Mouse (Mus musculus) left cerebral cortex, adult 6 months (tissue): Measurements from ENCODE around the gene Det1. TPM values are rescaled to one million over a fixed set of nuclear protein-coding genes. Genes with fewer than 3 reads are reported as not detected.

ENCODE experiments used
- long read RNA-seq, 2 experiments: library from polyadenylated mRNA; unstranded; transcript quantifications; one replicate each; pipeline ENCODE4 v2.0.0; 2019 to 2020
- polyA plus RNA-seq: library from polyadenylated mRNA; unstranded; fragments of <200 nt; fragmentation: Nextera tagmentation; gene quantifications from 2 replicates; pipeline ENCODE4 v1.2.3, GENCODE M21; 2021

The Det1 gene
- polyA plus RNA-seq: 1.4 and 2.4 TPM in 2 replicates
- long read RNA-seq, experiment 1, transcript Det1-201 (5 exons, 2,269 nt): major isoform, 9 of 17 reads
- long read RNA-seq, experiment 1, partial matches to known transcripts: 1 of 17 reads
- long read RNA-seq, experiment 1, other reads (novel, unspliced or antisense): 7 of 17 reads
- long read RNA-seq, experiment 2, partial matches to known transcripts: 1 of 3 reads
- long read RNA-seq, experiment 2, other reads (novel, unspliced or antisense): 2 of 3 reads

GRCm38 (mm10) chr7:78846737-78847434 lies at the start of gene Det1:
TSS of gene Det1 (minus strand) at chr7:78847263.

GRCm38 (mm10) chr7:78895653-78896333 lies 48.7 kb upstream of the Det1 start, which contains the start of gene Aen:
TSS of gene Aen (plus strand) at chr7:78895854.

GRCm38 (mm10) chr7:78782639-78783581 lies 64.2 kb downstream of the Det1 start, which contains the start of the genes Mrps11 and Mrpl46:
TSS of gene Mrps11 (plus strand) at chr7:78783119.
TSS of gene Mrpl46 (minus strand) at chr7:78783531.

Other genes with a start within 250 kb of the Det1 start
- 19.3 and 20.3 TPM in 2 replicates for gene Ntrk3, start 109.3 kb downstream of the Det1 start, polyA plus RNA-seq
- 72.4 and 86.8 TPM in 2 replicates for gene Mrps11, start 64.1 kb downstream of the Det1 start, polyA plus RNA-seq
- gene Mrpl46, start 63.7 kb downstream of the Det1 start, polyA plus RNA-seq: 67.5 and 76.7 TPM in 2 replicates
- gene Aen, start 48.6 kb upstream of the Det1 start, polyA plus RNA-seq: 22.5 and 22.8 TPM in 2 replicates
- gene Isg20, start 66.2 kb upstream of the Det1 start, polyA plus RNA-seq: 0.83 and 1.3 TPM in 2 replicates
- gene Acan, start 206.2 kb upstream of the Det1 start, polyA plus RNA-seq: 0.25 and 0.51 TPM in 2 replicates